Comparison of ENCODE assay signal across 8 mouse cellular contexts in the genomic region with DNA sequence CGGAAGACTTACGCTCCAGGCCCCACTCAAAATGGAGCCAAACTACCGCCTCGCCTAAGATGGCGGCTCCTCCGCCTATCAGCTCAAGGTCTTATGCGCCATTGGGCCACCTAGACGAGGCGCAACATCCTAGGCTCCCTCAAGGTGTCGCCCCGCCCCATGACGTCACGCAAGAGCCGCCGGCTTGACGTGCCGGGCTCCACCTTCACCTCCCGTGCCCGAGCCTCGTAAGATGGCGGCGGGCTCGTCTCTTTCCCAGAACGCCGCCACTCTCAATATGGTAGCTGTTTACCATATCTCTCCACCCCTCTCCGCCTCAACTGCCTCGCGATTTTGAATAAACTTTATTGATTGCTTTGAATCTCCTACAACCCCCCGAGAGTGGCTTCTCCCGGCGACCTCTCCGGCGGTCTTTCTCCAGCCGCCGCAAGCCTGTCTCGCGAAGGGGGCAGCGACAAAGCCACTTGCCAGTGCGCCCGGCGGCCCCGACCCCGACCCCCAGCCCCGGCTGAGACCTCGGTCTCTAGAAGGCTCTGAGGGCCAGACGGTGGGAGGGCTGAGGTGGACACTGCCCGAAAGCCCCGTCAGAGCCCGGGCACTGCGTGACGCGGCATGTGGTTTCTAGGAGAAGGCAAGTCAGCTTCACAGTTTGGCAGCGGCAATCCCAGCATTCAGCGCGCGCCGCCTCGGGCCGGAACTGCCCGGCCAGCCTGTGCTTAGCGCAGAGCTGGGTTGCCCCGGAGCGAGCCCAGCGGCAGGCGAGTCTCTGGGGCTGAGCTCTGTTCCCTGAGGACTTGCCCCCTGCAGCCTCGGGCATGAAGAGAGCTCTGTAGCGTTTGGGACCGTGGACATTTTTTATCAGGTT. TPM values are rescaled to one million over a fixed set of nuclear protein-coding genes. Genes with fewer than 3 reads are reported as not detected.
A peak's percentile ranks its signal among the peaks of the same experiment; 100 is the strongest.
DNase-seq lines count a peak whose midpoint lies in the region; ATAC-seq lines count a peak whose summit lies in the region.

A gene (plus strand): TSS at position 215 of the 865 bp plus-strand sequence.

- WGBS in lung, embryonic 16.5 days = 16% methylated on average over 68 of the region's 68 CpGs

- peak; percentile 87 to 89 for ATAC-seq in hematopoietic stem cell, adult 5-6 weeks (replicated peaks in 1 of 2; ENCODE audit: insufficient read depth in 1 of 2, low FRiP score in 2 of 2, low TSS enrichment in 1 of 2, low read depth in 1 of 2, poor library complexity in 2 of 2, severe bottlenecking in 2 of 2)
- ATAC-seq in lung, embryonic 16.5 days (ENCODE audit: low read depth) = peak; percentile 96

- H3K9me3 ChIP-seq in lung, embryonic 16.5 days (ENCODE audit: control insufficient read depth, low read length) = no peaks in the 10 kb centered on the region

- peak within 1 kb of the TSS; percentile 99 for H3K27ac ChIP-seq in lung, embryonic 16.5 days (ENCODE audit: low read length)

- peak; percentile 98 for DNase-seq in MEL-GATA-1-ER (ENCODE audit: extremely low read depth, low read depth)
- DNase-seq in cerebellum, adult 8-10 months = peak; percentile 92
- peak; percentile 93 for DNase-seq in forelimb bud, embryonic 11.5 days (ENCODE audit: low read depth, low spot score)
- DNase-seq in layer of hippocampus, adult 9-10 months (ENCODE audit: low spot score) = peak; percentile 64
- DNase-seq in ovary, postnatal 10 days (ENCODE audit: low spot score) = peak; percentile 60
- peak; percentile 93 to 95 for DNase-seq in thymus, postnatal 10 days (ENCODE audit: low spot score in 2 of 2)

- no peaks in the 10 kb centered on the region for H3K27me3 ChIP-seq in lung, embryonic 16.5 days (ENCODE audit: control insufficient read depth, insufficient read depth, low read depth, low read length)

- peak within 1 kb of the TSS; percentile 65 for H3K4me3 ChIP-seq in lung, embryonic 16.5 days (ENCODE audit: low read length)

- peak within 1 kb of the TSS; percentile 70 for H3K4me2 ChIP-seq in lung, embryonic 16.5 days (ENCODE audit: low read depth, low read length)

- no peaks in the 10 kb centered on the region for H3K36me3 ChIP-seq in lung, embryonic 16.5 days (ENCODE audit: control insufficient read depth, insufficient read depth, low read length)

- 0 out of 2 replicates have a peak, but pooled peaks cover 2% of the 10 kb centered on the region for H3K4me1 ChIP-seq in lung, embryonic 16.5 days (replicated peaks; ENCODE audit: control insufficient read depth, insufficient read depth, low read length)

- peak within 1 kb of the TSS; percentile 82 for H3K9ac ChIP-seq in lung, embryonic 16.5 days (ENCODE audit: low read length)

RNA-seq across cellular contexts. Expression of the gene that starts here (rescaled TPM):
- 20.1 and 22.4 TPM in 2 replicates for total RNA-seq in hematopoietic stem cell, adult 5-6 weeks (2017)
- 14.6 and 16.7 TPM in 2 replicates for polyA plus RNA-seq in lung, embryonic 16.5 days (2015; fragmentation: Nextera tagmentation; extraction: Ambion mirVana)

Comparison
In these comparisons a context has a peak if more than half of its experiments do, and no peak if none do; other contexts are left out.
1. Peak in every context shown above with its lines: DNase-seq, ATAC-seq, H3K4me3 ChIP-seq and H3K27ac ChIP-seq.